Comparison of ENCODE assay signal across 20 mouse cellular contexts in the genomic region with DNA sequence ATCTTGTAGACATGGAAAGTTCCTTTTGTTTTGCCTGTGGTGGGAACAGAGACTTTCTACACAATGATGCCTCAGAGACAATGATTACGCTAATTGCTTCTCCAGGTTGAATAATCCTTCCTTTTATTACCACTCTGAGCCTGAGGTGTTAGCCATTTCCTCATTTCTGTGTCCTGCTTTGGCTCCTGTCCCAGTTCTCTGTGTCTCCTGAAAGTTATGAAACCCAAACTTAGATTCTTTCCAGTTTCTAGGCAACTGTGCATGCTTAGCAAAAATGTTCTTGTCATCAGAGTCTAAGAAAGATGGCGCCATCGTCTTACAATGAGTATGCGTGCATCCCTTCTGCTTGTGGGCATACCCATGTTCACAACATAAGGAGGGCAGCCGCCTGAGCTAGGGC. TPM values are rescaled to one million over a fixed set of nuclear protein-coding genes. Genes with fewer than 3 reads are reported as not detected.
A peak's percentile ranks its signal among the peaks of the same experiment; 100 is the strongest.
DNase-seq lines count a peak whose midpoint lies in the region; ATAC-seq and TF ChIP-seq lines count a peak whose summit lies in the region.
"Had no signal": no experiment of that assay in that cellular context is flagged by ENCODE, and none has a peak within 500 bp of the region (broad histone marks: within the 10 kb centered on the region; RNA-seq: fewer than 3 reads in every experiment).

No protein-coding gene starts in this region.

- H3K4me3 ChIP-seq in heart, embryonic 11.5 days (ENCODE audit: low read depth, low read length) = no peak overlapping the region
- H3K4me3 ChIP-seq in limb, embryonic 14.5 days (replicated peaks; ENCODE audit: low read length) = no peak overlapping the region
- no peak overlapping the region for H3K4me3 ChIP-seq in limb, embryonic 10.5 days
- H3K4me3 ChIP-seq: forebrain, embryonic 15.5 days; heart, embryonic 12.5 days; liver, embryonic 12.5 days had no signal

- POLR2A ChIA-PET in Patski (lab: Charles Lee) = no interaction called here

- WGBS in heart, embryonic 11.5 days (ENCODE audit: insufficient replicate concordance) = 84% methylated on average over 5 of the region's 5 CpGs
- whole genome bisulfite sequencing in limb, embryonic 14.5 days = 90% methylated on average over 5 of the region's 5 CpGs
- 90% methylated on average over 5 of the region's 5 CpGs for WGBS in limb, embryonic 10.5 days

- no peaks in the 10 kb centered on the region for H3K9me3 ChIP-seq in heart, embryonic 11.5 days (replicated peaks; ENCODE audit: control insufficient read depth, low read length)
- H3K9me3 ChIP-seq in limb, embryonic 14.5 days (ENCODE audit: control insufficient read depth, low read length) = no peaks in the 10 kb centered on the region
- H3K9me3 ChIP-seq in limb, embryonic 10.5 days (replicated peaks) = no peaks in the 10 kb centered on the region
- H3K9me3 ChIP-seq: forebrain, embryonic 15.5 days; heart, embryonic 12.5 days; liver, embryonic 12.5 days had no signal

- no peak for TF ChIP-seq CTCF in Patski (IDR thresholded peaks at IDR 0.05)

- intact Hi-C loops in left cerebral cortex, postnatal 10 days (cut with DNase I) = no loop called here

- H3K9ac ChIP-seq in heart, embryonic 11.5 days (ENCODE audit: low read depth, low read length) = no peak overlapping the region
- H3K9ac ChIP-seq in limb, embryonic 14.5 days (ENCODE audit: low read depth, low read length, severe bottlenecking) = no peak overlapping the region
- H3K9ac ChIP-seq: forebrain, embryonic 15.5 days; heart, embryonic 12.5 days; liver, embryonic 12.5 days had no signal

- no peak overlapping the region for H3K27ac ChIP-seq in heart, embryonic 11.5 days (ENCODE audit: low read depth, low read length)
- no peak overlapping the region for H3K27ac ChIP-seq in limb, embryonic 14.5 days (replicated peaks; ENCODE audit: low read depth, low read length)
- H3K27ac ChIP-seq in limb, embryonic 10.5 days = no peak overlapping the region
- H3K27ac ChIP-seq: forebrain, embryonic 15.5 days; liver, embryonic 12.5 days had no signal

- in situ Hi-C loops in Patski (cut with MboI; ENCODE audit: low pct_unique_long_range_greater_than_20kb) = no loop called here

- no peaks in the 10 kb centered on the region for H3K4me1 ChIP-seq in heart, embryonic 11.5 days (ENCODE audit: control insufficient read depth, insufficient read depth, low read length)
- H3K4me1 ChIP-seq in limb, embryonic 14.5 days (ENCODE audit: control insufficient read depth, insufficient read depth, low read length) = no peaks in the 10 kb centered on the region
- no peaks in the 10 kb centered on the region for H3K4me1 ChIP-seq in limb, embryonic 10.5 days
- H3K4me1 ChIP-seq: forebrain, embryonic 15.5 days; heart, embryonic 12.5 days; liver, embryonic 12.5 days had no signal

- no peaks in the 10 kb centered on the region for H3K36me3 ChIP-seq in heart, embryonic 11.5 days (ENCODE audit: control insufficient read depth, insufficient read depth, low read length)
- H3K36me3 ChIP-seq in limb, embryonic 14.5 days (ENCODE audit: control insufficient read depth, insufficient read depth, low read length) = no peaks in the 10 kb centered on the region
- H3K36me3 ChIP-seq in limb, embryonic 10.5 days = no peaks in the 10 kb centered on the region
- H3K36me3 ChIP-seq: forebrain, embryonic 15.5 days; heart, embryonic 12.5 days; liver, embryonic 12.5 days had no signal

- H3K4me2 ChIP-seq in heart, embryonic 11.5 days = no peak overlapping the region
- H3K4me2 ChIP-seq in limb, embryonic 14.5 days (replicated peaks; ENCODE audit: low read depth, low read length, severe bottlenecking) = no peak overlapping the region
- H3K4me2 ChIP-seq: forebrain, embryonic 15.5 days; heart, embryonic 12.5 days; liver, embryonic 12.5 days; midbrain, embryonic 11.5 days had no signal

- peak; percentile 17 to 58 for DNase-seq in heart, adult 18-20 months
- DNase-seq in limb, embryonic 14.5 days (ENCODE audit: low spot score) = peak; percentile 24
- DNase-seq in limb, embryonic 10.5 days (ENCODE audit: low spot score) = no peak
- peak; percentile 20 for DNase-seq in Patski (ENCODE audit: low read depth, low spot score)
- peak; percentile 94 for DNase-seq in gonadal fat pad, adult 2 months (ENCODE audit: low read depth)
- DNase-seq in right cerebral cortex, adult 18-20 months = no peak
- no peak for DNase-seq in left cerebral cortex, postnatal 10 days (ENCODE audit: extremely low spot score in 1 of 2, low spot score in 2 of 2)
- DNase-seq: adrenal gland, adult 8-10 months; cerebellum, adult 9-10 months; embryo, embryonic 11 days; retina, postnatal 1 day; thymus, postnatal 36 days had no signal

- CTCF ChIA-PET in Patski (lab: Charles Lee) = no interaction called here

- H3K27me3 ChIP-seq in heart, embryonic 11.5 days (ENCODE audit: control insufficient read depth, insufficient read depth, low read length) = no peaks in the 10 kb centered on the region
- no peaks in the 10 kb centered on the region for H3K27me3 ChIP-seq in limb, embryonic 14.5 days (ENCODE audit: control insufficient read depth, insufficient read depth, low read length)
- no peaks in the 10 kb centered on the region for H3K27me3 ChIP-seq in limb, embryonic 10.5 days (ENCODE audit: low read depth, poor library complexity, severe bottlenecking)
- H3K27me3 ChIP-seq in Patski = peaks cover 8% of the 10 kb centered on the region
- H3K27me3 ChIP-seq: forebrain, embryonic 15.5 days; heart, embryonic 12.5 days; liver, embryonic 12.5 days had no signal

- ATAC-seq in heart, embryonic 11.5 days (replicated peaks; ENCODE audit: insufficient number of reproducible peaks, low FRiP score, low TSS enrichment) = no peak
- peak; percentile 30; the same call in 1 of the 2 replicates for ATAC-seq in limb, embryonic 14.5 days (ENCODE audit: low FRiP score, low read depth)
- ATAC-seq in Patski = no peak
- ATAC-seq: forebrain, embryonic 15.5 days; liver, embryonic 12.5 days had no signal

- TF ChIP-seq POLR2A in limb, embryonic 14.5 days (IDR thresholded peaks at IDR 0.05; ENCODE audit: borderline replicate concordance, extremely low read depth, insufficient read depth, insufficient read length) = no peak

RNA-seq across cellular contexts. Expression of a gene that starts 8.6 kb away (rescaled TPM):
- total RNA-seq in heart, adult 18-20 months (2021) = under 1 TPM in 1 of 2 experiments, not detected in 1; 0.08 TPM
- not detected in 2 replicates for polyA plus RNA-seq in heart, embryonic 11.5 days (2014; fragmentation: Nextera tagmentation; extraction: Ambion mirVana)
- 0.05 and 0.11 TPM in 2 replicates for polyA plus RNA-seq in limb, embryonic 14.5 days (2012; rRNA removed)
- 0.10 TPM in 1 of 2 replicates, not detected in the other for polyA plus RNA-seq in limb, embryonic 14.5 days (2014; fragmentation: Nextera tagmentation; extraction: Ambion mirVana)
- 0.04 TPM in 1 of 2 replicates, not detected in the other for polyA plus RNA-seq in limb, embryonic 10.5 days (2016; fragmentation: Nextera tagmentation; extraction: Ambion mirVana)
- polyA plus RNA-seq in Patski (2021) = not detected
- polyA plus RNA-seq in gonadal fat pad, adult 2 months (2012; rRNA removed) = 0.32 and 0.51 TPM in 2 replicates
- total RNA-seq in left cerebral cortex, postnatal 10 days (2021) = 10 to 100 TPM; 41.1 to 45.7 TPM
- total RNA-seq: hematopoietic stem cell, adult 5-6 weeks had no signal
- polyA plus RNA-seq: heart, embryonic 12.5 days; kidney, embryonic 14.5 days; liver, embryonic 12.5 days; midbrain, embryonic 11.5 days had no signal

RNA-seq across cellular contexts. Expression of a gene that starts 26.0 kb away (rescaled TPM):
- total RNA-seq in heart, adult 18-20 months (2021) = 10 to 100 TPM; 27.9 to 38.3 TPM
- polyA plus RNA-seq in heart, embryonic 11.5 days (2014; fragmentation: Nextera tagmentation; extraction: Ambion mirVana) = 2.5 and 3.3 TPM in 2 replicates
- polyA plus RNA-seq in limb, embryonic 14.5 days (2012; rRNA removed) = 13.2 and 17.6 TPM in 2 replicates
- 12.4 and 13.8 TPM in 2 replicates for polyA plus RNA-seq in limb, embryonic 14.5 days (2014; fragmentation: Nextera tagmentation; extraction: Ambion mirVana)
- polyA plus RNA-seq in limb, embryonic 10.5 days (2016; fragmentation: Nextera tagmentation; extraction: Ambion mirVana) = 9.9 and 10.3 TPM in 2 replicates
- not detected for polyA plus RNA-seq in Patski (2021)
- polyA plus RNA-seq in gonadal fat pad, adult 2 months (2012; rRNA removed) = 27.9 and 34.2 TPM in 2 replicates
- total RNA-seq in left cerebral cortex, postnatal 10 days (2021) = 1 to 10 TPM; 6.4 to 8.3 TPM

RNA-seq across cellular contexts. Expression of a gene that starts 27.5 kb away (rescaled TPM):
- 1 to 10 TPM; 1.5 to 2.1 TPM for total RNA-seq in heart, adult 18-20 months (2021)
- 3.4 and 5.3 TPM in 2 replicates for polyA plus RNA-seq in heart, embryonic 11.5 days (2014; fragmentation: Nextera tagmentation; extraction: Ambion mirVana)
- polyA plus RNA-seq in limb, embryonic 14.5 days (2012; rRNA removed) = 3.3 and 4.6 TPM in 2 replicates
- polyA plus RNA-seq in limb, embryonic 14.5 days (2014; fragmentation: Nextera tagmentation; extraction: Ambion mirVana) = 6.0 and 6.4 TPM in 2 replicates
- 8.3 and 8.8 TPM in 2 replicates for polyA plus RNA-seq in limb, embryonic 10.5 days (2016; fragmentation: Nextera tagmentation; extraction: Ambion mirVana)
- polyA plus RNA-seq in Patski (2021) = 1.3 TPM
- 0.77 and 1.1 TPM in 2 replicates for polyA plus RNA-seq in gonadal fat pad, adult 2 months (2012; rRNA removed)
- total RNA-seq in left cerebral cortex, postnatal 10 days (2021) = 1 to 10 TPM; 2.3 to 3.3 TPM

RNA-seq across cellular contexts. Expression of a gene that starts 57.3 kb away (rescaled TPM):
- not detected for total RNA-seq in heart, adult 18-20 months (2021)
- 0.29 and 0.35 TPM in 2 replicates for polyA plus RNA-seq in heart, embryonic 11.5 days (2014; fragmentation: Nextera tagmentation; extraction: Ambion mirVana)
- 0.39 and 0.87 TPM in 2 replicates for polyA plus RNA-seq in limb, embryonic 14.5 days (2012; rRNA removed)
- 0.07 and 0.21 TPM in 2 replicates for polyA plus RNA-seq in limb, embryonic 14.5 days (2014; fragmentation: Nextera tagmentation; extraction: Ambion mirVana)
- polyA plus RNA-seq in limb, embryonic 10.5 days (2016; fragmentation: Nextera tagmentation; extraction: Ambion mirVana) = 0.10 TPM in 1 of 2 replicates, not detected in the other
- 0.28 TPM for polyA plus RNA-seq in Patski (2021)
- polyA plus RNA-seq in gonadal fat pad, adult 2 months (2012; rRNA removed) = 0.25 and 0.34 TPM in 2 replicates
- total RNA-seq in left cerebral cortex, postnatal 10 days (2021) = 10 to 100 TPM; 24.8 to 27.4 TPM
- total RNA-seq: gastrocnemius, adult 18-20 months had no signal

Comparison
In these comparisons a context has a peak if more than half of its experiments do, and no peak if none do; other contexts are left out.
1. DNase-seq: peak in heart, adult 18-20 months (2 of 2), limb, embryonic 14.5 days (single experiment), Patski (single experiment) and gonadal fat pad, adult 2 months (single experiment); none in limb, embryonic 10.5 days (single experiment), right cerebral cortex, adult 18-20 months (single experiment) and left cerebral cortex, postnatal 10 days (0 of 2).